Mouse (Mus musculus): Measurements from ENCODE around the gene Cxcl1.
"Not testable (repeated sequence)": the region's sequence is repeated elsewhere in the genome, so short reads cannot be mapped to it uniquely, and the experiment has no call there.

DNA sequence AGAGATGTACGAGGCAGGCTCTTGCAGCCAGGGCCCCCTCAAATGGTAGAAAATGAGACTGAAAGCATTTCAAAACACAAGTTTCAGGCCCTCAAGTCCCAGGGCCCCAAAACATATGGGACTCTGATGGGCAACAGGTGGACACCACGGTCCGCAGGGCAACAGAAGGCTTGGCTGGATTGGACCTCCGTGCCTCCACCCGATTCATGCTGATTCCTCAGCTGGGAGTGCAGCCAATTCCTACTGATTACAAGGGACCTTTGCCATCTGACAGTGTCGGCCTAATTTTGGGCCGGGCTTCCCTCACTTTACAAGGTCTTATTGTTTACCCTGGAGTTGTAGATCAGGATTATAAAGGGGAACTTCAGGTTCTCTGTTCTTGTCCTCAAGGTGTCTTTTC, 40.9 kb upstream of the Cxcl1 start:
- not testable (repeated sequence) for TF ChIP-seq ZMIZ1 (IDR thresholded peaks at IDR 0.05; ENCODE audit: low read depth, low read length); CHD2 (IDR thresholded peaks at IDR 0.05; ENCODE audit: low read length); CTCF (IDR thresholded peaks at IDR 0.05 in 2 of 3, conservative IDR thresholded peaks at IDR 0.05 in 1 of 3; ENCODE audit: control insufficient read depth in 1 of 3, insufficient read depth in 1 of 3, low read depth in 2 of 3, low read length in 3 of 3, poor library complexity in 1 of 3, severe bottlenecking in 1 of 3); TCF12 (IDR thresholded peaks at IDR 0.05; ENCODE audit: low read depth, low read length); ZKSCAN1 (IDR thresholded peaks at IDR 0.05; ENCODE audit: low read depth, low read length); USF1 (IDR thresholded peaks at IDR 0.05; ENCODE audit: low read depth, low read length); ZC3H11A (IDR thresholded peaks at IDR 0.05; ENCODE audit: low read depth, low read length); ZNF384 (IDR thresholded peaks at IDR 0.05; ENCODE audit: low read depth, low read length); MAZ (IDR thresholded peaks at IDR 0.05; ENCODE audit: low read depth, low read length); MYB (IDR thresholded peaks at IDR 0.05; ENCODE audit: low read depth, low read length); CHD1 (IDR thresholded peaks at IDR 0.05; ENCODE audit: low read depth, low read length)

Data from MEL (cell line).